Mouse (Mus musculus) bone marrow macrophage, adult 2 months (primary cell): ENCODE measurements at regions not wholly inside any gene's neighbourhood (a gene's known extent, or its start where the extent isn't known, plus 50 kb on each side); places are given as distances from the start of the nearest gene placed in this dataset.

Experiments used
- H3K27ac ChIP-seq: 2 replicates; pipeline ENCODE4 v1.5.1; 2012; ENCODE audit warnings: low read depth, low read length; ENCODE audit not compliant: insufficient read depth
- H3K4me1 ChIP-seq: 2 replicates; pipeline ENCODE4 v1.6.1; 2012; ENCODE audit warnings: low read length; ENCODE audit not compliant: control insufficient read depth, insufficient read depth
- H3K4me3 ChIP-seq: 2 replicates; pipeline ENCODE4 v1.5.1; 2012; ENCODE audit warnings: mild to moderate bottlenecking, low read length, moderate library complexity; ENCODE audit not compliant: insufficient read depth
- CTCF ChIP-seq: IDR thresholded peaks from 2 replicates; pipeline ENCODE4 v1.5.1; 2012; ENCODE audit warnings: low read depth, mild to moderate bottlenecking, low read length, moderate library complexity
- POLR2A ChIP-seq: IDR thresholded peaks from 2 replicates; pipeline ENCODE4 v1.6.1; 2012; ENCODE audit warnings: mild to moderate bottlenecking, low read depth, low read length, borderline replicate concordance

DNA sequence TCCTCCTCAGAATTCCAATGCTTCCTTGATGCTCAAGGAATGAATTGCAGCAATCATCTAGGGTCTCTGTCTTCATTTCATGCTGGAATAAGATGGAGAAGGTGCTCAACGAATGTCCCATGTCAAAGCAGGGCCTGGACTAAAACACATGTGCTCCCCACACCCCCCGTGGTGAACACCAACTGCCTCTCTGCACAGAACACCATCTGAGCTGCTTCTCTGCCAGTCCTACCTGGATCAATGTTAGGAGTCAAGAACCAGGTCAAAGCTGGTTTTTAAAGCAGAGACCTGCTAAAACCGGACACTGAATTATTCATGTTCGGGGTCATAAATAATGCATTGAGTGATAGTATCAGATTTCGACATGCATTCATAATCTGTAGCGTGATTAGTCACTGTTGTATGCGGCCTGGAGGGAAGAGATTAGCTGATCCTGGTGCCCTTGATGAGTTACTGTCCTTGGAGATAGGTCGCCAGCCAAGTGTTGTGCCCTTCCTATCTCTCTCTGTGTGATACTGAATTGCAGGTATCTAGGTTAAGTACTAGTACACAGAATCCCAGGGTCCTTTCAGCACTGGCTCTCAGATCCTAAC is 458.2 kb downstream of the Fut8 start:
- no peak for TF ChIP-seq POLR2A
- TF ChIP-seq CTCF, result no peak
- no peak overlapping the region for H3K27ac ChIP-seq

DNA sequence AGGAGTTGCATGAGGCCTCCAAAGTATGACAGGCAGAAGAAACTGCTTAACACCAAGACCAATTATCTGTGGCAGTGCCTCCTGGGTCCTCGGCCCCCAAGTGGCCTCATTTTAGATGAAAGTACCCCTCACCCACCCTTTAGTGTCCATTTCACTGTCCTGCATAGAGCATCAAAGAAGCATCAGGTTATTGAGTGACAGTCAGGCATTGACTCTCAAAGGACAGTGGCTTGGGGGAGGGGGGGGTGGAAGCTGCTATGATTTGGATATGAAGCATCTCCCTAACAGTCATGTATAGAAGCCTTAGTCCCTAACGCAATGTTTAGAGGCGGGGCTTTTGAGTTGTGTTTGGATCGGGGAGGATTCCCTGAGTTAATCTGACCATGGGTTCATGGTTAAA is 458.7 kb downstream of the Fut8 start:
- Histone ChIP-seq H3K27ac (no peak overlapping the region), H3K4me1 (no peaks in the 10 kb centered on the region)
- no peak for TF ChIP-seq CTCF
- no peak for TF ChIP-seq POLR2A

More for the DNA sequence above, 458.2 kb downstream of the Fut8 start:
- no peaks in the 10 kb centered on the region for H3K4me1 ChIP-seq
- H3K4me3 ChIP-seq, result no peak overlapping the region

DNA sequence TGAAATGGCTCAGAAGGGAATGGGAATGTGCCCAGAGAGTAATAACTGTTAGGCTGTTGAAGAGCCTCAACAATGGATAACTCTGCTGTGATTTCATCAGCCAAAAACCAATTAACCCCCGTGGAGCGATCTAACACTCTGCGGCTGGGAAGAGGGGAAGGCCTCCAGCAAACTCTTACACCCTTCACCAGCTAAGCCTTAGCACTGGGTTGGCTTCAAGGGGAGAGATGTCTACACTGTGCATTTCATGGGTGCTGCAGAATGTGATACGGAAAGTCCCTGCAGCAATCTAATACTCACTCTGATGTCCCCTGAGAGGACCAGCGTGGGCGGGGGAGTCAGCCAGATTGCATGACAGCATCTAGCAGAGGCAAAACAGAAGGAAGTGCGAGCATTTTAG is 460.2 kb downstream of the Fut8 start:
- Histone ChIP-seq H3K27ac (no peak overlapping the region), H3K4me1 (no peaks in the 10 kb centered on the region), H3K4me3 (no peak overlapping the region)
- no peak for TF ChIP-seq CTCF
- no peak for TF ChIP-seq POLR2A

More for the DNA sequence above, 458.7 kb downstream of the Fut8 start:
- no peak overlapping the region for H3K4me3 ChIP-seq

DNA sequence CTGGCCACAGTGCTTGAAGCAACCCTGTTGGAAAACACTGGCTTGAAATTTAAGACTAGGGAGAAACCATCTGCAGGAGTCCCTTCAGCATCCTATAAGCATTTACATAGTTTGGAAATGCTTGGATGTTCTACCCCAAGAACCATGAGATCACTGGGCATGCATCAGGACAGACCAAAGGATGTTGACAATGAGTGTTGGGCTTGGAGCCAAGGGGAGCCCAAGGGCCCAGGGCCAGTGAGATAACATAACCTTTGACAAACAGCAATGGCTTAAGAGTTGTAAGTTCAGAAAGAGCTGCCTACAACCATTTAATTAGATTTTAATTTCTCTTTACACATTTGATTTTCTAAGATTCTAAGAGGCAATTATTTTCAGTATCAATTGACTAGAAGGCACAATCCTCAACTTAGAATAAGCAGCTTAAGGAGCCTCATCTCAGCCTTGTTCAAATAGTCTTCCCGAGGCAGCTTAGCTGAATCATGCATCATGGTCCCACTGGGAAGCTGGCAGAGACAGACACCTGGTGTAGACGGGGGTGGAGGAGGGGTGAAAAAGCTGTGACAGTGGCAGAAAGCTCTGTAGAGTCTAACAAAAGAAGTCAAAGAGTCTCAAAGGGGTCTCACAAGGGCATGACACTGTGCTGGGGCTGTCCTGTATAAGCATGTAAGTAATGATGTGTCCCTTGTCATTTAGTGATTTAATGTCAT is 462.1 kb downstream of the Fut8 start:
- Histone ChIP-seq H3K4me1 (no peaks in the 10 kb centered on the region), H3K4me3 (no peak overlapping the region), H3K27ac (no peak overlapping the region)
- TF ChIP-seq CTCF (no peak), POLR2A (no peak)

DNA sequence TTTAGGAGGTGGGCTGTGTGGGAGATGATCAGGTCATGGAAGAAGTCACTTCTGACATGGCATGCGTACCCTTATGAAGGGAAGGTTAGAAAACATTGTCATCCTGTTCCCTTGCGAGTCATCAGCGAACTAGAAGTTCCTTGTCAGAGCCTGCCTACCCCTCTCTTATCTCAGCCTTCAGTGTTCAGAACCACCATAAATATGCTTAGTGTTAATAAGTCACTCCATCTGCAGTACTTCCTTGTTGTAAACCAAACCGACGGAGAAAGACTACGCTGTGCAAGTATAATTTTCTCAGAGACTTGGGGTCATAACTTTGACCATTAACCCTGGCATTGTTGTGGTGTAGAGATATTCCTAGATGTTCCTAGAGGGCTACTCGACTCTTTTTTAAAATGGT is 477.6 kb downstream of the Fut8 start:
- Histone ChIP-seq H3K4me1 (no peaks in the 10 kb centered on the region), H3K4me3 (no peak overlapping the region), H3K27ac (no peak overlapping the region)
- TF ChIP-seq POLR2A (no peak), CTCF (no peak)

DNA sequence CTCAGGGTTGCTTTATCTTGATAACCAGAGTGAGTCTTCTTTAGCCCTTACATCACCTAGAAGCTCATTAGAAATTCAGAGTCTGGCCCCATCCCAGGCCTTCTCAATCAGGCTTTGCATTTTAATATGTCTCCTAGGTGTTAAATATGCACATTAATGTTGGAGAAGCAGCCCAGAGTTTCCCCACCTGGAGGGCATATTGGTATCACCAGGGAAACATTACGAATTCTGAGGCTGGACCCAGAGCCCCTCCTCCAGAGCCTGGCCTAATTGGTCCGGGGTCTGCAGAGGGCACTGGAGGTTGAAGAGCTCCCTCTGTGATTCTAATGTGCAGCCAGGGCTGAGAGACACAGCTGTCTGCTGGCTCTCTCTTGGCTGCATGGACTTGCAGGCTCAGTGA is 478.1 kb downstream of the Fut8 start:
- H3K27ac ChIP-seq, result no peak overlapping the region
- TF ChIP-seq CTCF (no peak), POLR2A (no peak)
- no peak overlapping the region for H3K4me3 ChIP-seq
- H3K4me1 ChIP-seq, result no peaks in the 10 kb centered on the region

DNA sequence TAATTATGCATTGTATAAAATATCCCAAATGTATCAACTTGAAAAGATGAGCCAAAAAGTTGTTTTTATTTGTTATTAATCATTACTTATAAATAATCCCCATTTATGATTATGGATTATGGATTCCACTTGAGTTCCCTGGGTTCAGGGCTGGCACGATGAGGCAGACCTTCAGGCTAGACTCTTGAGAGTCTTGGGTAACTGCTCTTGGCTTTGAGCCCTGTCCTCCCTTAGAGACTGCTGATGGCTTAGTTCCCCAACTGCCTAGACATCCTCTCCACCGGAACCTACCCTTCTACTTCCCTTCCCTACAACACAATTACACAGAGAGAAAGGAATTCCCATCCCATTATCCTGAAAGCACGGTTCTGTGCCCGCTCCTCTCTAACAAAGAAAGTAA is 466.3 kb upstream of the Gm6657 start:
- Histone ChIP-seq H3K4me3 (no peak overlapping the region), H3K4me1 (no peaks in the 10 kb centered on the region), H3K27ac (no peak overlapping the region)
- TF ChIP-seq POLR2A, result no peak
- no peak for TF ChIP-seq CTCF

DNA sequence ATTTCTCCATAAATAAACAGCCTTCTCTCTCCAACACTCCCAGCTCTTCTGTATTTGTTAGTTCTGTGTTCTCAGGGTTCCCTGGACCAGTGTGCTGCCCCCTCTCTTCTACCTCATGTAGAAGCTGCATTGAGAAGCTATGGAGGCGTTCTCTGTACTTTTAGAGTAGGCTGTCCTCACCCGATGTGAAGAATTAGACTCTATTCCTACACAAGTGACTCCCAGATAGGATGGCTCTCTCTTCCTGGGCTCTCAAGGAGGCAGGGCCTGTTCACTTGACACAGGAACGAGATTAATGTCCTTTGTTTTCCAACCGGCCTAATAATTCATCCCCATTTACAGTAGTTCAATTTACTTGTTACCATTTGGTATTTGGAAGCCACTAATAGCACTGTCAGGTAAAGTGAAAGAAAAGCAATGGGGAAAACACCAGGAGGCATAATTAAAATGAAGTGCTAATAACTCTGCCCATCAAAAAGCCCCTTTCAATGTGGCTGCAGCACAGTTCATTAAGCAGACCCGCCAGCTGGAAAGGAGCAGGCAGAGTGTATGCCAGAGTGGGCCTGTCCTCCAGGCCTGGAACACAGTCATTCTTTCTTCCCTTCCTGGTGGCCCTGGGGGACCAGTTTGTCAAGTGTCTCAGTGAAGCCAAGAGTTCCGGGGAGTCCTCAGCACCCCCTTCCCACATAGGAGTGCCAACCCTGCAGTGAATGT is 454.8 kb upstream of the Gm6657 start:
- Histone ChIP-seq H3K27ac (no peak overlapping the region), H3K4me1 (no peaks in the 10 kb centered on the region), H3K4me3 (no peak overlapping the region)
- TF ChIP-seq CTCF, result no peak
- no peak for TF ChIP-seq POLR2A

DNA sequence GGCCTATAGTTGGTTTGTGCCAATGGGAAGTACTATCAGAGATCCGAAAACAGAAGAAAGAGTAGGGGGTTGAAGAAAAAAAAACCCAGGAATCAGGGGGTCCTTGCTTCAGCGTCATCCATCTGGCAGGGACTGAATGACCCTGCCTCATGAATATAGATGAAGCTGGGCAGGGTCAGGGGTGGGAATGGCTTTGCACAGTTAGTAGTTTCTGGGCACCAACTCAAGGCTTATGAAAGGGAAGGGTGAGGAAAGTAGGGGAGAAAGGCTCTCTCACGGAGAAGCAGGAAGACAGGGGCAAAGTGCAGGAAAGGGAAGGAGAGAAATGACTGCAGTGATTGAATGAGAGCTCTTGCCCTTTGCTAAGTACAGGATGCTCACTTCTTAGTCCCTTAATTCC is 451.3 kb upstream of the Gm6657 start:
- no peak overlapping the region for H3K27ac ChIP-seq
- TF ChIP-seq POLR2A (no peak), CTCF (no peak)
- H3K4me1 ChIP-seq, result no peaks in the 10 kb centered on the region
- no peak overlapping the region for H3K4me3 ChIP-seq

DNA sequence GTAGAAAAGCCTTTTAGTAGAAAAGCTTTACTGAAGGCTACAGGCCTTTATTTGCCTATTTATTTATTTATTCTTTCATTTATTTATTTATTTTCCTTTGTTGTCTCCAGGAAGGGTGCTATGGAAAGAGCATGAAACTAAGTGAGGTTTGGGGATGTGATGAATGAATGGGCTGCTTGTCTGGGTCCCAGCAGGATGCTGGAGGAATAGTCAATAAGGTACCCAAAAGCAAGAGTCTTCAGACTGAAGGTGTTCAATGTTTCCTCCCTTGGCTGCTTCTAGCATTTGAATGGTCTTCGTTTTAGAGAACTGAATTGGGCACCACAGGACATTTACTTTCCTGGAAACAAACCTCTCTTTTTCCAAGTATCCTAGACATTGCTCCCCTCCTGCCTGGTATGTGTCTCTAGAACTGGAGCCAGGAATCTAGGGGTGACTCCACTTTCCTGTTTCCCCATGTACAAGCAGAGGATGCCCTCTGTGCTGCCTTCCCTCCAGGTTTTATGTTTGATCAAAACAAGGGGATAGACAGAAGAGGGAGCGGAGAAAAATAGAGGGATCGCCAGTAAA is 444.5 kb upstream of the Gm6657 start:
- no peaks in the 10 kb centered on the region for H3K4me1 ChIP-seq
- H3K27ac ChIP-seq, result no peak overlapping the region
- H3K4me3 ChIP-seq, result no peak overlapping the region
- TF ChIP-seq POLR2A (no peak), CTCF (no peak)
